Mouse (Mus musculus): ENCODE results near the gene Shd.
"Not testable (repeated sequence)": the region's sequence is repeated elsewhere in the genome, so short reads cannot be mapped to it uniquely, and the experiment has no call there.

Shd gene

DNA sequence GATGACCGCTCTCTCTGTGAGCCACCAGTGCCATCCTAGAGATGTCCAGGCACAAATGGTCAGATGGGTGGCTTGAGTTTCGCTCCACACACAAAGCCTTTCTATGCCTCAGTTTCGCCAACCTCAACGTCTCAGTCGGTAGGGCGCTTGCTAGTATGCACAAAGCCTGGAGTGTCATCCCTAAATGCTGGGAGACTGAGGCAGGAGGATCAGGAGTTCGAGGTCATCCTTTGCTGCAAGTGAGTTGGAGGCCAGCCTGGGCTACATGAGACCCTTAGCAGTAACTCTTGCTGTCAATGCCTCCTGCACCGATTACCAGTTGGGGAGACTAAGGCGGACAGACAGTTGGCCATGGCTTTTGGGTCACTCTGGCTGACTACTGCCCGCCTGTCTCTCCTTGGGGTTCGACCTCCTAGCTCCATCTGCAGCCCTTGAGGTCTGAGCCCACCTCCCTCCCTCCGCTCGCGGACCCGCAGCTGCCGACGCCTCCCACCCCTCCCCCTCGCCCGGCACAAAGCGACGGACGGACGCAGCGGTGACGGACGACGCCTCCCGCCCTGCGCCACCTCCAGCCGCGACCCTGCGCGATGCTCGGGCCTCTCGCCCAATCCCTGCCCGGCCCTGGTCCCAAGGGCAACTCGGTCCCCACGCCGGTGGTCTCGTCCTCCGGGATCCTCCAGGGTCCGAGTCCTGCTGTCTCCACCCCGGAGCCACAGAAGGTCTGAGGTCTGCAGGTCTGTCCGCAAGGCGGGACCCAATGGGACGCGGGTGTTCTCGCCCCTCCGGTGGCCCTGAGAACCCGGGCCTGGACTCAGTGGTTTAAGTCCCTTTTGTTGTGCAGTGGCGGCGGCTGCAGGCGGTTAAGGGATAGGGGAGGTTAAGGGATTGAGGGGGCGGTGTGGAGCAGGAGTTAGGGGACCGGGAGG lies at the start of gene Shd:
Gene Shd, plus strand, starts transcription at position 502 of the 926 bp plus-strand sequence.
- no peak for DNase-seq (ENCODE audit: low spot score)

DNA sequence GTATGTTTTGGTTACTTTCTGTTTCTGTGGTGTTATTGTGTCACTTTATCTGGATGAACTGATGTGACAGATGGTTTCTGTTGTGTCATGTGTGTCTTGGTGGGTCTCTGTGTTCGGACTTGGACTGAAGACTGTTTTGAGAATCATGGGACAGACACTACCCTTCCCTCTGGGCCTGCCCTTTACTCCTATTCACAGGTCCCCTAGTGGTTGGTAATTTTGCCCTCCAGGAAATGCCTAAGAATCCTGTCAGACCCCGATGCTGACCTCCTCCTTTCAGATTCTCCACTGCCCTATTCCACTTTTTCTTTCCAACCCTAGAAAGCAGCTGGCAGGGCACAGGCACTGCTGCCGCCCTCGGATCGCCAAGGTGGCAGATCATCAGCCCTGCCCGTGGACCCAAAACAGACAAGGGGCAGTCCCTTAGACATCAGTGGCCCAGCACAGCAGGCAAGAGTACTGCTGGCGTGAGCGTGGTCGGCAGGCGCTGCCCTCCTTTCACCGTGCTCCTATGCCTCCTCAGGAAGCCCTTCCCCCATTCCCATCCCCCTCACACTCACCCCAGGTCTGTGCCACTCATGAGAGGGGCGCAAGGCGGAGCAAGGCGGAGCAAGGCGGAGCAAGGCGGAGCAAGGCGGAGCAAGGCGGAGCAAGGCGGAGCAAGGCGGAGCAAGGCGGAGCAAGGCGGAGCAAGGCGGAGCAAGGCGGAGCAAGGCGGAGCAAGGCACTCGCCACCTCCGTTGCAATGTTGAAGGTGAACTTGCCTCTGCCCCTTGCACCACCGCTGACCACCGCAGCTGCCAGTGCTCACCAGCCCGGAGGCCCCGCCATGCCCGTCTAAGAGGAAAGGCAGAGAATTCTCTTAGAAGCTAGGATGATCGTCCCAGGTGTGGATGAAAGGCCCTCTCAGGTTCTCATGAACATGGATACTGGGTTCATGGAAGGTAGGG lies 38.4 kb upstream of the Shd start:
- peak; percentile 38 for DNase-seq (ENCODE audit: low spot score)

DNA sequence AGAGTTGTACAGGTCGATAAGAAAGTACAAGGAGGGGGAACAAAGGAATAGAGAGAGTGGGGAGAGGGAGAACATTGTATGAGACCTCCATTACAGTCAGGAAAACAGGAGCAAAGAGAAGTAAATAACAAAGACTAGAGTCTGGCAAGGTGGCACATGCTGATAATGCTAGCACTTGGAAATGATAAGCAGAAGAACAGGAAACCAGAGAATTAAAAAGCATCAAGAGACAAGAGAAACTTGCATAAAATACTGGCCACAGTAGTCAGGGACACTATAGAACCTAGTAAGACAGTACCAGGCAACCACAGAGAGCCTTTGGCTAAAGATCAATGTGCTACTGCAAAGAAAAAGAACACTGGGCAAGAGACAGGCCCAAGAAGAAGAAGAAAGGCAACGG lies 37.6 kb upstream of the Shd start:
- DNase-seq (ENCODE audit: low spot score): no peak

DNA sequence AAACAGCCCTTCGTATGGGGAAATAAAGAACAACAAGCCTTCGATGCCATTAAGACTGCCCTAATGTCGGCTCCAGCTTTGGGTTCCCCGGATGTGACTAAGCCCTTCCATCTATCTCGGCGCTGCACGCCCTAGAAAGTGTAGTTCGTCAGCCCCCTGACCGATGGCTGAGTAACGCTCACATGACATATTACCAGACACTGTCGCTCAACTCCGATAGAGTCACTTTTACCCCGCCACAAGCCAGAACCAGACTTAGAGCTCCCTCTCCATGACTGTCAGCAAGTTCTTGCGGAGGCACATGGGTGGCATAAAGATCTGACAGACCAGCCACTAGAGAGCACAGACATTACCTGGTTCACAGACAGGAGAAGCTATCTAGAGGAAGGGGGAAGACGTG lies 37.1 kb upstream of the Shd start:
- DNase-seq (ENCODE audit: low spot score): no peak

DNA sequence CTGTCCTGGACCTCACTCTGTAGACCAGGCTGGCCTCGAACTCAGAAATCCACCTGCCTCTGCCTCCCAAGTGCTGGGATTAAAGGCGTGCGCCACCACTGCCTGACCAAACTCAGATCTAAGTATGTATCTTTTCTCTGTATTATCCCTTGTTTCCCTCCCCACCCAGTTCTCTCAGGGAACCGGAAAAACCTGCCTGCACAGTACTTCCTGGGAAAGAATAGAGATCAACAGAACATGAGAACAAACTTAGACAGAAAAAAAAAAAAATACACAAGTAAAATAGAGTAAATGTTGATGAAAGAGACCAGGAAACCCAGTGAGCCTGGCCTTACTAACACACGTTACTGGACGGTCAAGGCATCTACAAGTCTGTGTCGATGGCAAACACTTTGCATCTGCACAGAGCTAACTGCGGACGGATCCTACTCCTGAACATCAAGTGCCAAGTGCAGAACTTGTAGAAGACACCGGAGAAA lies 25.8 kb upstream of the Shd start:
- not testable (repeated sequence) for DNase-seq (ENCODE audit: low spot score)

DNA sequence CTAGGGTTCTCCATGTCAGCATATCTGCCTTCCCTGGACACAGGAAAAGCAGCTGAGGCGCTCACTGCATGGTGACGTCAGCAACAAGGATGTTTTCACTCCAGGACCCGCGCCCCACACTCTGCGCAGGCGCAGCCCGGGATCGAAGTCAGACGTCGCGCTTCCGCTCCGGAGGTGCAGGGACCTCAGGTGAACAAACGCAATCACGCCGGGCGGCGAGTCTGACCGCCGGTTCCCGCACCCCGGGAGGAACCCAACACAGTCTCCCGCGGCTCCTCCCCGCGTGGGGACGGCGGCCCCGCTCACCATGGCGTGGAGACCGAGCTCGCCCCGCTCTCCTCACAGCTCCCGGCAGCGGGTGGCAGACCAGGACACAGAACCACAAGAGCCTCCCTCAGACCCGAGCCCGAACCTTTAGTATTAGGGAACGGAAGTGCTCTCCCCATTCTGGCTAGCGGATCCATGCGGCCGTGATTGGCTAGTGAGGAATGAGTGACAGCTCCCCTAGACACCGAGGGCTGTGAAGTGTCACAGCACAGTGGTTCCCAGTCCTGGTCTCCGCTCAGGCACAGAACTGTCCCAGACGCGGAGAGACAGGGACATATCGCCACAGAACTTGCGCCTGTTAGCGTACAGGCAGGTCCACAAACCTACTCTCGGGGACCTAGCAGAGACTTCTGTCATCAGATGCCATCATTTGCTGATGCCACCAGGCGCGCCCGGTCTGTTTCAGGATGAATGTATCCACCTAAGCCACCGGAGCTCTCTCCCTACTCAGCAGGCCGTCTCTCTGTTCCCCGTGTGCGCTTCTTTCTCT lies 25.2 kb upstream of the Shd start:
- peak; percentile 90 for DNase-seq (ENCODE audit: low spot score)

DNA sequence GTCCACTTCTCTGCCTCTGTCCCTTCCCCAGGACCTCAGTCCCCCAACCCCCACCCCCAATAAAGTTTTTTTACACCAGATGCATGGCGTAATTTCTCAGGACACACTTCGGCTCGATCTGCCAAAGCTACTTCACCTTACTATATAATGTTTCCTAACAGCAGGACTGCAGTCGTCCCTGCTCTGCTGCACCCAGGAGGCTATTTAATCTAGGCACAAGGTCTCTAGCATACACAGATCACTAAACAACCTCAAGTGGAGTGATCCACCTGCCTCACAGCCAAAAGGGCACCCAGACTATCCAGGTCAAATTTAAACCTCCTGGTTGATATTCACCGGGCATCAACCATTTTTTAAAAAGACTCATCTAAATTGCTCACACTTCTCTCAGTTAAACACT lies 24.6 kb upstream of the Shd start:
- DNase-seq (ENCODE audit: low spot score): no peak

DNA sequence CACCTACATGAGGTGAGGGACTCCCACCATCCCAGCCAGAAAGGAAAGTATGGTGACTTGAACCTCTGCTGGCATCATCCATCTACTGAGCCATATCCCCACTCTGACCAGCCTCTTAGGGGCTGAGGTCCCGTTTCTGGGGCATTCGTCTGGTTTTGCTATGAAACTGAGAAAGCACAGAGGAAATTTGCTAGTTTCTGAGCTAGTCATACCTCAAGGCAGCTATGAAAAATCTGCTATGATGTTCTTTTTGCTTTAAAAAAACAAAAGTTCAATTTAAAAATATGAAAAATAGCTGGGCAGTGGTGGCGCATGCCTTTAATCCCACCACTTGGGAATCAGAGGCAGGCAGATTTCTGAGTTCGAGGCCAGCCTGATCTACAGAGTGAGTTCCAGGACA lies 21.6 kb upstream of the Shd start:
- no peak for DNase-seq (ENCODE audit: low spot score)

DNA sequence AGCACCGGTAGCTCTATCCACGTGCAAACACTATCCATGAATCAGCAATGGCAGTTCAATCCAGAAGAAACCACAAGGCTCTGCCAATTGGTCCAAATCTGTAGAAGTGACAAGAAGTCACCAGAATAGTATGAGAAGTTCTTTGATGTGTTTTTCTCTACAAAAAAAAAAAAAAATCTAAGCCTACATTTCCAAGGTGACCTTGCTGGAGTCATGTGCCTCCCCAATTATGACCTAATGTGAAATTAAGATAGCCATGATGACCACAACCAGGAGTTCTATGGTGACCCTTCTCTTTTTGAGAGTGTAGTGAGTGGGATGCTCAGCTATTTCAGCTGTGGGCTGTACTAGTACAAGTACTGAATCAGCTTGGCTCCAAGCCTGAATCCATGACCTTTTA lies 20.9 kb upstream of the Shd start, which contains the start of gene Zfp119b:
Gene Zfp119b, minus strand, starts transcription at position 101 of the 400 bp plus-strand sequence.
- DNase-seq (ENCODE audit: low spot score): no peak

DNA sequence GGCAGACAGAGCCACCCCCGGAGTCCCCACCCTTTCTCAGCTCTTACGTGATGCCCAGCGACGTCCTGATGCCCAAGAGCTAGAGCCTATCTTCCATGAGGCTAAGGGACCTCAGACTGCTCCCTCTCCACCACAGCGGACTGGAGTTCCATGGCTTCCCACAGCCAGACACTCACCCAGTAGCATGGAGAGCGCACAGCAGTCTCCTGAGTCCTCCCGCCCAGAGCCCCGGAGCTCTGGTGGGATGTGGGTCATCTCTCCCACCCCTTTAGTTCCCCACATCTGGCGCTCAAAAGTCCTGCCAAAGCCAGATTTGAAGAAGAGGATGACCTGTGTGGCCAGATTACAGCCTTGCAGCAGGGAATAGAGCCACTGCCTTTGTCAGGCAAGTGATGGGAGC lies 19.7 kb upstream of the Shd start:
- DNase-seq (ENCODE audit: low spot score): no peak

DNA sequence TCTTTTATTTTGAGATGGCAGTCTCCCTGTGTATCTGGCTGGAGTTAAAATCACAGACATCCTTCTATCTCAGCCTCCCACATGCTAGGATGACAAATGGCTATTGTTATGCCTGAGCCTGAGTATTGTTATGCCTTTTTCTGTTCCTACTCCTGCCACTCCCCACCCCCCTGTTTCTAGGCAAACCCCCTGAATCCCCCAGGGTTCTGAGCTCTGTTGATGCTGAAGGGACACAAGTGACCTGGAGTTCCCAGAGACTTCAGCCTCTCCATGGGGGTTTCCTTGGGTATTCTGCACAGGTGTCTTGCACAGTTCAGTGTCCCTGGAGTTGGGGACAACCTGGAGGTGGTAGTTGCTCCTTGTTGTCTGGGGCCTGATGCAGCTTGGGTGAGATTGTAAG lies 18.2 kb upstream of the Shd start:
- DNase-seq (ENCODE audit: low spot score): no peak

DNA sequence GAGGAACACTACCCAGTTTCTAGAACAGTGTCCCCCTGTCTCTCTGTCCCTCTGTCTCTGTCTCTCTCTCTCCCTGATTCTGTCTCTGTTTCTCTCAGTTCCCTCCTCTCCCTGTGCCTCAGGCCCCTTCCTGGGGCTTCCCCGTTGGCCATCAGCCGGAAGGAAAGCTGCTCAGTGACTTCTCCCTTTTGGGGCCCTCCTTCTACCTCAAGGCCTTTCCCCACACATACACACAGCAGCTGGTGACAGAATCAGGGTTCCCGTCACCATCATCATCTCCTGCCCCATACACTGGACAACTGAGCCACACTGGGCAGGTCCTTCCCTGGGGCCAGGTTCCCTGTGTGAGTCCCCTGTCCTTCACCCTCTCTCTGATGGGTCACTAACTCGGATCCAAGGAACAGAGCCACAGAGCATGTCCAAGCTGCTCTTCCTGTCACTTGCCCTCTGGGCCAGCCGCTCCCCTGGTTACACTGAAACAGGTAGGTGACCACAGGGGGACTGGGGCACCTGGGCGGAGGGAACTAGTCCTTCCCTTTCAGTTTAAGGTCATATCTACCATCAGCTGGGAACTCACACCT lies 17.7 kb upstream of the Shd start, which contains the start of gene Ebi3:
Gene Ebi3, plus strand, starts transcription at position 194 of the 581 bp plus-strand sequence.
- peak; percentile 1 for DNase-seq (ENCODE audit: low spot score)

DNA sequence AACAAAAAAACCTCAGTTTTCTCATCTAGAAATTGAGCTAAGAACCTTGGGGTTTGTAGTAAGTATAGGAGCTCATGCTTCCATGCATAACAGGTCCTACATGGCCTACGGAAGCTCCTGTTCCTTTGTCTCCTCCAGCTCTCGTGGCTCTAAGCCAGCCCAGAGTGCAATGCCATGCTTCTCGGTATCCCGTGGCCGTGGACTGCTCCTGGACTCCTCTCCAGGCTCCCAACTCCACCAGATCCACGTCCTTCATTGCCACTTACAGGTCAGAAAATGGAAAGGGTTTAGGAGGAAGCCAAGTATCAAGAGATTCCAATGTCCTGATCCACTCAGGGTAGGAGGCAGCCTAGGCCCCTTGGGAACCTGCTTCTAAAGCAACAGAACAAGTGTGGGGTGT lies 16.5 kb upstream of the Shd start:
- no peak for DNase-seq (ENCODE audit: low spot score)

DNA sequence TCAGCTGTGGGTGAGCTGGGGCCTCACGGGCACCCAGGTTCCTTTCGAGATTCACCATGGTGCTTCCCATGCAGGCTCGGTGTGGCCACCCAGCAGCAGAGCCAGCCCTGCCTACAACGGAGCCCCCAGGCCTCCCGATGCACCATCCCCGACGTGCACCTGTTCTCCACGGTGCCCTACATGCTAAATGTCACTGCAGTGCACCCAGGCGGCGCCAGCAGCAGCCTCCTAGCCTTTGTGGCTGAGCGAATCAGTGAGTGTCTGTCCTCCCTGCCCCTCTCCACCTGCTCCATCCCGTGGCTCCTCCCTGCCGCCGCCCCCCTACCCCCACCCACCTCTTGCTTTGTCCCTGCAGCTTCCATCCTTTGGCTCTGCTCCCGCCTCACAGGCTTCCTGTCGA lies 16.0 kb upstream of the Shd start:
- DNase-seq (ENCODE audit: low spot score): no peak

DNA sequence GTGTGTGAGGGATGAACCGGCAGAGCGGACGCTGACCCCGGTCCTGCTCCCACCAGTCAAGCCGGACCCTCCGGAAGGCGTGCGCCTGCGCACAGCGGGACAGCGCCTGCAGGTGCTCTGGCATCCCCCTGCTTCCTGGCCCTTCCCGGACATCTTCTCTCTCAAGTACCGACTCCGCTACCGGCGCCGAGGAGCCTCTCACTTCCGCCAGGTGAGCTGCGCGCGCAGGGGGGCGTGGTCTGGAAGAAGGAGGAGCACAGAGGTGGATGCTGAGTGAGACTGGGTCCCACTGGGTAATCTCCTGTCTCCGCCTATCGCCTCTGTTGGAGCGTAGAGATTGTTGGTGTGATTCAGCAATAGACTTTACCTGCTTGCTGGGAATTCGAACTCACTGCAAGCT lies 14.1 kb upstream of the Shd start:
- DNase-seq (ENCODE audit: low spot score): peak; percentile 33

DNA sequence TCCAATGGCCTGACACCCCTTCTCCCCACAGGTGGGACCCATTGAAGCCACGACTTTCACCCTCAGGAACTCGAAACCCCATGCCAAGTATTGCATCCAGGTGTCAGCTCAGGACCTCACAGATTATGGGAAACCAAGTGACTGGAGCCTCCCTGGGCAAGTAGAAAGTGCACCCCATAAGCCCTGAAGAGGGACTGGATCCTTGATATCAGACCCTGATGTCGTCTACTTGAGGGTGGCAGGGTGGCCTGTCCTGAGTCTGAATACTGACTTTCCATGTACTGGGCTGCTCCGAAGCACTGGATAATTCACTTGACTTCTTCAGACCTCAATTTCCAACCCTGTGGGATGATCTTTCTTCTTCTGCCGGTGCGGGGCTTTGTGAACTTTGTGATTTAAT lies 13.7 kb upstream of the Shd start:
- DNase-seq (ENCODE audit: low spot score): peak; percentile 1

DNA sequence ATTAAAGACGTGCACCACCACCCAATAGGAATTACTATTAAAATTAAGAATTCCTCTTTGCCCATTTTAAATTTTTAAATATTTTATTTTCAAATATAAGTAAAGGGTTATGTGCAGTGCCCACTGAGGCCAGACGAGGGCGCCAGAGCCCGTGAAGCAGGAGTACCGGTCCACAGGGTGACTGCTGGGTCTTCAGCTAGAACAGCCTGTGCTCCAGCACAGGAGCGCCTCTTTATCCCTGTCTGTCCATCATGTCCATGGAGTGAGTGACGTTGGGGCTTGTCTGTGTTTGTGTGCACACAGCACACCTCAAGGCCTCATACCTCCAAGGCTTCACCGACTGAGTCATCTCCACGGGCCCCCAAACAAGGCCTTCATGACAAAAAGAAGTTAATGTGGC lies 13.1 kb upstream of the Shd start:
- DNase-seq (ENCODE audit: low spot score): peak; percentile 21

DNA sequence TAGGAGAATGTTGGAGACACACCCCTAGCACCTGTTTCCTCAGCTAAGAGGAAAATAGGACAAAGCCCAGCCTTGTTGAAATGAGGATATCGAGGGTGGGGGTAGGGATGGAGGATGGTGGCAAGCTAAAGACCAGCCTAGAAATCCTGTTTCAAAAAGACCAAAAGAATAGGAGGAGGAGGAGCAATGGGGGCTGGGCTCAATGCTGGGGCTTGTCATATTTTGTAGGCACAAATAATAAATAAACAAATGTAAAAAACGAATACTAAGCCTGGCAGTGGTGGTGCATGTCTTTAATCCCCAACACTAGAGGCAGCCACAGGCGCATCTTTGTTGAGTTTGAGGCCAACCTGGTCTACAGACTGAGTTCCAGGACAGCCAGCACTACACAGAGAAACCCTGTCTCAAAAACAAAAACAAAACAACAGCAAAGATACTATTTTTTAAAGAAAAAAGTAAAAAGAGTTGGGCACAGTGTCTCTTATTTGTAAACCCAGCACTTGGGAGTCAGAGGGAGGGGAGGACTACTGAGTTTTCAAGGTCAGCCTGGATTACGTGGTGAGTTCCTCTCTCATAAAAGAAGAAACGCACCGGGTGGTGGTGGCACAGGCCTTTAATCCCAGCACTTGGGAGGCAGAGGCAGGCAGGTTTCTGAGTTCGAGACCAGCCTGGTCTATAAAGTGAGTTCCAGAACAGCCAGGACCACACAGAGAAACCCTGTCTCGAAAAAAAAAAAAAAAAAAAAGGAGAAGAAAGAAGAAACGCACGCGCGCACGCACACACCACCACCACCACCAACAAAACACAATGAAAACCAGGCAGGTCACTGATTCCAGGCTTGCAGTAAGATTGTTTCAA lies 12.3 kb upstream of the Shd start:
- no peak for DNase-seq (ENCODE audit: low spot score)

DNA sequence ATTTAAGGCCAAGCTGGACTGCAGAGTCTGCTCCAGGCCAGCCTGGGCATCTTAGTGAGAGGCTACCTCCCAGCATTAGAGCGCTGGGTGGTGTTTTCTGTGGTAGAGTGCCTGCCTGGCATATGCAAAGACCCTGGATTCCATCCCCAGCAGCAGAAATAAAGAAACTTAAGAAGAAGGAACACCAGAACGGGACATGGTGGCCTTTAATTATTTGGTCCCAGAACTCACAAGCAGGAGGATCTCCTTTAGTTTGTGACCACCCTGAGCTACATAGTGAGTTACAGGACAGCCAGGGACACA lies 11.7 kb upstream of the Shd start:
- DNase-seq (ENCODE audit: low spot score): peak; percentile 1

DNA sequence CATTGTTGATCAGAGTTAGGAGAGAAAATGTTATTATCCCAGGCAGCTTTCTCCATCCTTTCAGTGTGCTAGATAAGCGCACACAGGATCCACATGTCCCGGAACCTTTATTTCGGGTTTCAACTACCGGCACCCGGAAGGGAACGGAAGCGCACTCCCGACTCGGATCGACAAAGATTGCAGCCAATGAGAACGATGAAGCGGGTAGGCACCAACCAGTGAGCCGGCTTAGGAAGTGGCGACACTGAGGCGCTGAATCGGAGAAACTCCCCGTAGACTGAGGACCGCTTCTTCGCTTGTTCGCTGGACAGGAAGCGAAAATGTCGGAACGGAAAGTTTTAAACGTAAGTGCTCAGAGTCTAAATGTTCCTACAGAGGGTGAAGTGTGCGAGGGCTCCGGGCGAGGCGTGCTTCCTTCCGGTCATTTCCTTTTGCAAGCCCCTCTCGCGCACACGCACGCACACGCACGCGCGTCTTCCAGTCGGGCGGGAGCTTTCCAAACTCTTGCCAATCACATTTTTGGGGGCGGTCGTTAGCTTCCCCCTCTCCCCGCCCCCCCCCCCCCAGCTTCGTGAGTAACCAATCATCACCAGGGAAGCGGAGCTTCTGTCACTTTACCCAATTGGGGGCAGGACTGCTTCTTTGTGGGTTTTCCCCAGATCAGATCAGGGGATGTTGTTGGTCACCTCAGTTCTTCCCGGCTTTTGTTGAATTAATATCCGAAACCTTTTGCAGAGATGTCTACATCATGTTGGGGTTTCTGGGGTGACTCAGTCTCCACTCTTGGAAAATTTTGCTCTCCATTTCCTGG lies 11.1 kb upstream of the Shd start, which contains the start of gene Yju2:
Gene Yju2, plus strand, starts transcription at position 182 of the 811 bp plus-strand sequence.
- peak; percentile 88 for DNase-seq (ENCODE audit: low spot score)
